Mouse (Mus musculus): ENCODE results near the gene Tfcp2. TPM values are rescaled to one million over a fixed set of nuclear protein-coding genes. Genes with fewer than 3 reads are reported as not detected.

Tfcp2 gene
- total and polyA plus RNA-seq, 3 experiments: 20.4 to 21.5 TPM; not detected in 1

DNA sequence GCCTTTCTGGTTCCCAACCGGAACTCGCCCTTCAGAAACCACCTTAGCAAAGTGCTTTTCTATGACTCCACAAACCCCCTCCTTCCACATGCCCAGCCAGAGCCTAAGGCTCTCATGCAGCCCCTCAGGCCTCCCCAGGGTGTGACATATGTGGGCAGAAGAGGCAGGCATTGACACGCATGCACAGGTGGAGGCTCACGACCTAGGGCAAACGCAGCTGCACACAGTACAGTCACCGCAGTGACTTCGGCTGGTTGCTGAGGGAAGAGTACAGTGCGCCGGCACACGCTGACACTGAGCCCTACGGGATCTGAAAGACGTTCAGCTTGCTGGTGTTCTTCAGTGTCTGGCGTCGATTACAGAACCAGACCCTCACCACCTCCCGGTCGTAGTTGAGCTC lies 26.2 kb upstream of the Tfcp2 start:
- no peaks in the 10 kb centered on the region; a peak in 1 of 4 replicates for H3K27me3 ChIP-seq (ENCODE audit: control insufficient read depth in 1 of 2, insufficient read depth in 2 of 2, low read length in 2 of 2)
- no peak overlapping the region for H3K27ac ChIP-seq (ENCODE audit: control insufficient read depth, low read depth, low read length)
- H3K36me3 ChIP-seq (ENCODE audit: control insufficient read depth in 1 of 2, insufficient read depth in 2 of 2, low read length in 2 of 2): no peaks in the 10 kb centered on the region; a peak in 1 of 4 replicates
- TF ChIP-seq POLR2AphosphoS2 (IDR thresholded peaks at IDR 0.05; ENCODE audit: low read length) (no peak), SMC3 (IDR thresholded peaks at IDR 0.05; ENCODE audit: low read depth, low read length) (no peak), GATA1 (IDR thresholded peaks at IDR 0.05; ENCODE audit: low read depth, low read length) (no peak), CTCF (IDR thresholded peaks at IDR 0.05 in 2 of 3, conservative IDR thresholded peaks at IDR 0.05 in 1 of 3; ENCODE audit: control insufficient read depth in 1 of 3, insufficient read depth in 1 of 3, low read depth in 2 of 3, low read length in 3 of 3, poor library complexity in 1 of 3, severe bottlenecking in 1 of 3) (no peak), SIN3A (IDR thresholded peaks at IDR 0.05; ENCODE audit: low read length) (no peak), ZNF384 (IDR thresholded peaks at IDR 0.05; ENCODE audit: low read depth, low read length) (no peak), CHD2 (IDR thresholded peaks at IDR 0.05; ENCODE audit: low read length) (no peak)
- no peak overlapping the region for H3K4me3 ChIP-seq (ENCODE audit: control insufficient read depth in 1 of 2, insufficient read depth in 1 of 2, low read depth in 2 of 2, low read length in 2 of 2)
- no peaks in the 10 kb centered on the region for H3K79me2 ChIP-seq (ENCODE audit: control insufficient read depth, insufficient read depth, low read length, poor library complexity)
- H3K9me3 ChIP-seq (replicated peaks; ENCODE audit: insufficient read depth, low read length): no peaks in the 10 kb centered on the region
- no peak for DNase-seq (ENCODE audit: low read depth, low spot score)
- no peak overlapping the region for H3K9ac ChIP-seq (ENCODE audit: control insufficient read depth, low read depth, low read length, poor library complexity, severe bottlenecking)
- peaks cover 3 to 4% of the 10 kb centered on the region in 2 experiments; a peak in 1 of 4 replicates for H3K4me1 ChIP-seq (ENCODE audit: control insufficient read depth in 1 of 2, insufficient read depth in 2 of 2, low read length in 2 of 2)

DNA sequence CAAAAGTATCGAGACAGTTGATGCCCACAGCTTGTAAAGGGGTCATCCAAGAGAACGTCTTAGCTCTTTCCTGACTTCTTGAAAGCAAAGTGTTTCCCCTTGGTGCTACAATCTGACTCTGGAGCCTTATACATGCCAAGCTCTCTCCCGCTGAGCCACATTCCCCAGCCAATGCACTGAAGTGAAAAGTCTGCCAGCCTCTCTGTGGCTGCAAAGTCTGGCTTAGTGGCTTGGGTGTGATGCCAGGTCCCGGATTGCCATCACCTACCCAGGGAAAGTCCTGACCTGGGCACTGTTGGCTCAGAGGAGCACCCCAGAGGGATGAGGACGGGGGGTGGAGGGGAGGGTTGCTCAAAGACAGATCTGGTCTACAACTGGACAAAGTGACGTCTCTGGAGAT lies 25.0 kb upstream of the Tfcp2 start:
- H3K79me2 ChIP-seq (ENCODE audit: control insufficient read depth, insufficient read depth, low read length, poor library complexity): no peaks in the 10 kb centered on the region
- no peak for TF ChIP-seq JUND (IDR thresholded peaks at IDR 0.05; ENCODE audit: low read depth, low read length)
- TF ChIP-seq NRF1 (IDR thresholded peaks at IDR 0.05; ENCODE audit: insufficient read depth, low read depth, low read length, poor library complexity, severe bottlenecking): no peak
- no peak for TF ChIP-seq ZKSCAN1 (IDR thresholded peaks at IDR 0.05; ENCODE audit: low read depth, low read length)
- TF ChIP-seq POLR2AphosphoS5 (IDR thresholded peaks at IDR 0.05; ENCODE audit: borderline replicate concordance, low read depth, low read length): no peak
- TF ChIP-seq MEF2A (IDR thresholded peaks at IDR 0.05; ENCODE audit: extremely low read depth, insufficient replicate concordance, low read depth, low read length, poor library complexity, severe bottlenecking): no peak
- no peak for TF ChIP-seq SIN3A (IDR thresholded peaks at IDR 0.05; ENCODE audit: low read length)
- no peak for TF ChIP-seq RAD21 (IDR thresholded peaks at IDR 0.05; ENCODE audit: low read depth, low read length)
- no peak for TF ChIP-seq ZNF384 (IDR thresholded peaks at IDR 0.05; ENCODE audit: low read depth, low read length)
- TF ChIP-seq CTCF (IDR thresholded peaks at IDR 0.05 in 2 of 3, conservative IDR thresholded peaks at IDR 0.05 in 1 of 3; ENCODE audit: control insufficient read depth in 1 of 3, insufficient read depth in 1 of 3, low read depth in 2 of 3, low read length in 3 of 3, poor library complexity in 1 of 3, severe bottlenecking in 1 of 3): no peak
- TF ChIP-seq CHD1 (IDR thresholded peaks at IDR 0.05; ENCODE audit: low read depth, low read length): no peak
- TF ChIP-seq MYB (IDR thresholded peaks at IDR 0.05; ENCODE audit: low read depth, low read length): no peak
- TF ChIP-seq UBTF (IDR thresholded peaks at IDR 0.05; ENCODE audit: borderline replicate concordance, insufficient read depth, low read depth, low read length): no peak
- no peak for TF ChIP-seq ZC3H11A (IDR thresholded peaks at IDR 0.05; ENCODE audit: low read depth, low read length)
- no peak for TF ChIP-seq GATA1 (IDR thresholded peaks at IDR 0.05; ENCODE audit: low read depth, low read length)
- TF ChIP-seq SMC3 (IDR thresholded peaks at IDR 0.05; ENCODE audit: low read depth, low read length): no peak
- TF ChIP-seq TCF12 (IDR thresholded peaks at IDR 0.05; ENCODE audit: low read depth, low read length): no peak
- H3K4me1 ChIP-seq (ENCODE audit: control insufficient read depth in 1 of 2, insufficient read depth in 2 of 2, low read length in 2 of 2): peaks cover 3 to 4% of the 10 kb centered on the region in 2 experiments; a peak in 1 of 4 replicates
- H3K4me3 ChIP-seq (ENCODE audit: control insufficient read depth in 1 of 2, insufficient read depth in 1 of 2, low read depth in 2 of 2, low read length in 2 of 2): no peak overlapping the region
- no peak overlapping the region for H3K9ac ChIP-seq (ENCODE audit: control insufficient read depth, low read depth, low read length, poor library complexity, severe bottlenecking)
- H3K27me3 ChIP-seq (ENCODE audit: control insufficient read depth in 1 of 2, insufficient read depth in 2 of 2, low read length in 2 of 2): no peaks in the 10 kb centered on the region; a peak in 1 of 4 replicates
- H3K9me3 ChIP-seq (replicated peaks; ENCODE audit: insufficient read depth, low read length): no peaks in the 10 kb centered on the region
- no peak overlapping the region for H3K27ac ChIP-seq (ENCODE audit: control insufficient read depth, low read depth, low read length)
- no peaks in the 10 kb centered on the region; a peak in 1 of 4 replicates for H3K36me3 ChIP-seq (ENCODE audit: control insufficient read depth in 1 of 2, insufficient read depth in 2 of 2, low read length in 2 of 2)
- no peak for DNase-seq (ENCODE audit: low read depth, low spot score)
